Mouse (Mus musculus): ENCODE results near the gene Scarf2. TPM values are rescaled to one million over a fixed set of nuclear protein-coding genes. Genes with fewer than 3 reads are reported as not detected.

The Scarf2 gene
- 8.6 and 8.7 TPM in 2 replicates for total RNA-seq (2021)
- long read RNA-seq, transcript Scarf2-201 (11 exons, 3,308 nt): major isoform, 5 of 14 reads
- long read RNA-seq, partial matches to known transcripts: 1 of 14 reads
- long read RNA-seq, other reads (novel, unspliced or antisense): 8 of 14 reads

DNA sequence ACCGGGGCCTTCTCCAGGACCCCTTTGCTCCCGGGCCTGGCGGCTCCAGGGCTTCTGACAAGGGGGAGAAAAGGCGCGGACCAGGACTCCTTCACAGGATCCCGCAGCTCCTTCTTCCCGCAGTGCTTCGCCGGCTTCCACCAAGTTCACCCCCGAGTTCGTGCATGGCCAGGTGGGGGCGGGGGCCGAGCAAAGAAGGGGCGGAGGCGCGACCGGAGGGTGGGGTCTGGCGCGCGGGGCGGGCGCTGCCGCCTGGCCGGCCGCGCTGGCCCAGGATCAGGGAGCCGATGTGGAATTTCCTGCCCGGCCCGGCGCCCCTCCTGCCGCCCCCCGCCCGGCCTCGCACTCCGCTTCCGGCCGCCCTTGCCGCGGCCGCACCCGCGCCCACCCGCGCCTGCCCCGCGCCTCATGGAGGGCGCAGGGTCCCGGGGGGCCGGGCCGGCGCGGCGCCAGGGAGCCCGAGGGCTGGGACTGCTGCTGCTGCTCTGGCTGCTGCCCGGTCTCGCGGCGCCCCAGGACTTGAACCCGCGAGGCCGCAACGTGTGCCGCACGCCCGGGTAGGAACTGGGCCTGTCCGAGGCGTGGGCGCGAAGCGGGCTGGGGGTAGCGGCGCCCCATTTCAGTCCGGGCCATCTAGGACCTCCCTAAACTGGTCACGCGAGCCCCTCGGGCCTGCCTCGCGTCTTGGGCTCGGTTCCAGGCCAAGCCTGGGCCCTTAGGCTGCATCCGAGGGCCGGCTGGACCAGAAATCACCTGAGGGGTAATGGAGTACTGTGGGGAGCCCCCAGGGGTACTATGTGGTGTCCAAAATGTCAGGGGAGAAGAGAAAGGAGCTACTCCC is at the start of gene Scarf2:
Scarf2 (plus strand) TSS at position 312 of the 841 bp plus-strand sequence.
- DNase-seq: peak; percentile 39

DNA sequence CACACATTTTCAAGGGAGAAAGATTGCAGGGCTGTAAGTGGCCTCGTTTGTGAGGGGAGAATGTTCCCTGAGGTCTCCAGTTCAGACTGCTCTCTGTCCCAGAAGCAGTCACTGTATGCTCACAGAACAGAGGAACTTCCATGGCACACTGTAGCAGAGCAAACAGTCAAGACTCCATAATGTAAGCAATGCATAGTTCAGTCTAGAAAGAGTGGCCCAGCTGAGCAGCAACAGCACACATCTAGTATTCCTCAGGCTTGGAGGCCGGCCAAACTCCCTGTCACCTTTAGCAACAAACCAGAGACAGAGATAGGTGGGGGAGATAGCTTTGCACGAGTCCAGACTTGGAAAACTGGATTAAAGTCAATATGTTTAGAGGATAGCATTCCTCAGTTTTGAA is 44.1 kb upstream of the Scarf2 start:
- DNase-seq: peak; percentile 13

DNA sequence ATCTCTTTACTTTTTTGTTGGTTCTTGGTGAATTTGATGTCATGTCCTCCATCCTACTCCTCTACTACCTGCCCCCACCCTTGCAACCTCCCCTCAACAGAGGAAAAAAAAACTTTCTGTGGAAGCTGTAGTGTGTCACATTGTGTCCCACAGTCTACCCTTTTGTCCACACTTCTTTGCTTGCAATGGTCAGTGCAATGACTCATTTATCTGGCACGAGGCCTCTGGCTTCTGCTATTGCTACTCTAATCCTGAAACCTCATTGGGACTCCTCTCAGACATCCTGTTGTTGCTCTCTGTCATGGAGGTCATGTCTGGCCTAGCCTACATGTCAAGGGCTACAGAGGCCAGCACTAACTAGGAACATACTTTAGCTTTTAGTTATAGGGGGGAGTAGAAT is 43.4 kb upstream of the Scarf2 start:
- DNase-seq: peak; percentile 43

DNA sequence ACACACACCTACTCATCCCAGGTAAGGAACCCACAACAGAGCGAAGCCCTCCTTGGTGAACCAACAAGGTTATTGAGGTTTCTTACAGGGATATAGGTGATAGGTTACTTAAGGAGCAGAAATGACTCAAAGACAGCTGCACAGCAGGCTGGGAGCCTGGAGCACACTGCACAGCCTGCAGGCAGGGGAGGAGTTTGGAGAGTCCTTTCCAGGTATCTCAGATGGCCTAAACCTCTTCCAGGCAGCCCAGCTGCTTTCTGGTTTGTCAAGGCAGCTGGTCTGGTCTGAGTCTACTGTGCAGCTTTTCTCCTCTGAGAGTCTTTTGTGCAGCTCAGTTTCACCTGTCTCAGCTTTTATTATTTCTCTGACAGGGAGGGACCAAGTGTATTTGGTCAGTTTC is 39.3 kb upstream of the Scarf2 start:
- no peak for DNase-seq

DNA sequence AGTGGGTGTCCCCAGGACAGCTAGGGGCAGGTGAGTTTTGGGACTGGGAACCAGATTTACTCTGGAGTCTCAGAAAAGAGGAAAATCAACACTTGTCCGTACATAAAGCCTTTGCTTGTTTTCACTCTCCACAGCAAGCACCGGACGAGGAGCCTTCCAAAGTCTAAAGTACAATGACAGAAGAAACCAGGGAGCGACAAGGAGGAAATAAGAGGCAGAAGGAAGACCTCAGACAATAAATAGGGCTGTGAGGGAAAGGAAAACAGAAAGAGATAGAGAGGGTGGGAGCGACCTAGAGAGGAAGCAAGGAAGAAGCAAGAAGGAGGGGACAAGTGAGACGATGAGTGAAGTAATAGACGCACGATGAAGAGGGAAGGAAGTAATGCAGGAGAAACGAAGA is 38.2 kb upstream of the Scarf2 start:
- DNase-seq: no peak

DNA sequence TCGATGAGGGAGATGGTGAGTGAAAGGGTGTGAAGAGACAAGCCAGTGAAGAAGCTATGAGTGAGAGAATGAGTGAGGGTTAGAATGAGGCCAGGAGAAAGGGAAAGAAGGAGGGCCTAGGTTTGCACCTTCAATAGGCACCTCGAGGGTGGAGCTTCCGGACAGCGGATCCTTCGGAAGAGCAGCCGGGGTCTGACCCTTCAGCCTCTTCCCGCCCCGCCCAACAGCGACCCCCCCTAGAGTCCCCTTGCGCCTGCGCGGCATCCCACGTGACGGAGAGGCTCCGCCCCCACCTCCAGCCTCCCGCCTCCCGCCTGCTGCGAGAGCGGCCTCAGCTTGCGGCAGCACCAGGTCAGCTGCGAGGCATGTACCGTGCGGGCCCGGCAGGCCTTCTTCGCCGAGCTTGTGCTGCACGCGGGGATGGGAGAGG is 37.7 kb upstream of the Scarf2 start, which contains the start of gene Klhl22:
Klhl22 (plus strand) TSS at position 275 of the 430 bp plus-strand sequence.
- peak; percentile 96 for DNase-seq

DNA sequence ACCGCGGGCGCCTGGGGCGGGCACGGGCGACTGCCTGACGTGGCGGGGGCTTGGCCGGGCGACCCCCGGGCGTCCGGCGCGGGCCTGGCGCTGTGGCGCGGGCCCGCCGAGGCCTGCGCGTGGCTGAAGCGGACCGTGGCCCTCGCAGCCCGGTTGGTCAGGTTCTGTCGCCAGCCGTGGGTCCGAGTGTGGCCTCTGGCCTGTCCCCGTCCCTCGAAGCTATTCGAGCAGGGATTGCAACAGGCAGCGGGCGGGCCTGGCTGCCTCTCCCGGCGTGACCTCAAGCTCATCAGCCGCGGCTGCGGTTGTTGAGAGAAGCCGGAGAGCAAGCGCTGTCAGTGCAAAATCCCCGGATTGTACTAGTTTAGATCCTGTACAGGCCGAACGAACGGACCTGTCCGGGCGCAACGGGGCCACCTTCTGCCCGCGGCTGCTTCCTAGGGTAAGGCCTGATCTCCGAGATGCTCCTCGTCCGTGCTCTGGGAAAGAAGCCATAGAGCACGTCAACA is 37.2 kb upstream of the Scarf2 start:
- DNase-seq: peak; percentile 68

DNA sequence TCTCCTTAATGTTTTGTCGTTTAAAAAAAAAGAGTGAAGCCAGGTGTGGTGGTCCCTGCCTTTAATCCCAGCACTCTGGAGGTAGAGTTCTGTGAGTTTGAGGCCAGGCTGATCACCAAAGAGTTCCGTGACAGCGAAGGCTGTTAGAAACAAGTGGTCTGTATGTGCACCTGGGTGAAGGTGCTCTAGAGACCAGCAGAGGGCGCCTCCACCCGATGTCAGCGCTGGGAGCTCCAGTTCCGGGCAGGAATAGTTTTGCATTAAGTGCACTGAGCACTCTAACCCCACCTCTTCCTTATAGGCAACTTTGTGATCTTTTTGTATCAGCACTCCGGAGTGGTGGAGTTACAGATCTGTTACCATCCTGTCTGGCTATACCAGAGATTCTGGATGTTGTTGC is 36.4 kb upstream of the Scarf2 start:
- peak; percentile 49 for DNase-seq

DNA sequence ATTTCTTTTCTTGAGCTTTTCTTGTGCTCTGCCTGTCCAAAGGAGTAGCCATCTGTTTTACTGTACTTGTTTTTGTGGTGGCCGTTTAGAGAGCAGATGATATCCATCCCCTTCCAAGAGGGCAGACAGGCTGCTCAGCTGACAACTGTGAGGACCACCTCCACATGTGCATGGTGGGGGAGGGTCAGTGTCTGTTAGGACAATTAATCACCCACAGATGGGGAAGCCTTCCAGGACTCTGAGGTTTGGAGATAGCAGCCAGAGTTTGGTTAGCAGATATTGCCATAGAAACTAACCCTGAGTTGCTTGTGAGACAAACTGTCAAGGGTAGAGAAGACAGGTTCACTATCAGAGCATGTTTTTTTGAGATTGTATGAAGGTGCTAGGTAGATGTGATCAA is 36.0 kb upstream of the Scarf2 start:
- DNase-seq: no peak

DNA sequence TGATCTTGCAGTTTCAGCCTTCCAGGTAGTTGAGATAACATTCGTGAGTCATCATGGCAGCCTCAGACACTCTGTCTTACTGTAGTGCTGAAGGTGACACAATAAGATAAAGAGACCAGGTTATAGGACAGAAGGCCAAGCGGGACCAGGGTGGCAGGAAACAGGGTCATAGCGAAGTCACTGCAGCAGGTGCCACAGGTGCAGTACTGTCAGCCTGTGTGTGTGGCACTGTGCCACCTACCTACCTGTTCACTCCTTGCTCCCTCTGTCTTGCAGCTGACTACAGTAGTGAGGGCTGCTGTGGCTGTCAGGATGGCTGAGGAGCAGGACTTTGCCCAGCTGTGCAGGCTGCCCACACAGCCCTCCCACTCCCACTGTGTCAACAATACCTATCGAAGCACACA is 33.0 kb upstream of the Scarf2 start:
- DNase-seq: no peak

DNA sequence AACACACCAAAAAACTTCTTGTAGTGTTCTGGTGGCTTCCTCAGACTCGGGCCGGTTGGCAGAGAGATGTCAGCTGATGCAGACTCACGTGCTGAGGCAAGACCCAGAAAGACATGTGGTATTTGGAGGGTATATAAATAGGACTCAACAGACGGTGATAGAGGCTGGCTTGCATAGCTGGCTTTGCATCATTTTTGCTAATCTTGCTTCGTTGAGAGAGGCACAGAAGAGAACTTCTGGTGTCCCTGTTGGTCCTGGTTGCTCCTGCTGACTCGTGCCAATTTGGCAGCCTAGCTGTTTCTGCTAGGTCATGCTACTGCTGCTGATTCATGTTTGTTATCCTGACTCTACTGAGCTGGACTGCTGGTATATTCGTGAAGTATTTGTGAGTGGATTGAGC is 28.2 kb upstream of the Scarf2 start:
- DNase-seq: peak; percentile 37

DNA sequence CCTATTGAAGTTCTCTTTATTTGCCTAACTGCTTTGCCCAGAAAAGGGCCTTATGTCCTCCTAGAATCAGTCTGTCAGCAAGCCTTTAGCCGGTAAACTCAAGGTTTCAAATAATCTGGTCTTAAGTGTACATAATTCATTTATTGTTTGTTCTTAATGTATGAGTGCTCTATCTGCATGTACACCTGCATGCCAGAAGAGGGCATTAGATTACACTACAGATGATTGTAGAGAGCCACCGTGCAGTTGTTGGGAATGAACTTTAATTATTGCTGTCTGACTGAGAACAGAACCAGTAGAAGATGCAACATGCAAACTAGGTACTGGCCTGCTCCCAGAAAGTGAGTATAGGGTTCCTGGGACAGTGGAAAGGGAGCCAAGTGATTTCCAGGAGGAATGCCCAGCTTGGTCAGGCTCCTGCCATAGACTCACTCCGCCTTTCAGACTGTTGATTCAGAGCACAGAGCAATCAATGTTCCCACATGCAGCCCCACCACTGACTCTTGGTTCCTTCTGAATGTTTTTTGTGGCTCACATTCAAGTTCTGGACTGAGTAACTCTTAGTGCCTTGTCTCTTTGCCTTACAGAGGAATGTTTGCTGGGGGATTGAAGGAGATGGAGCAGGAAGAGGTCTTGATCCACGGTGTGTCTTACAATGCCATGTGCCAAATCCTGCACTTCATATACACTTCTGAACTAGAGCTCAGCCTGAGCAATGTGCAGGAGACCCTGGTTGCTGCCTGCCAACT is 25.8 kb upstream of the Scarf2 start:
- no peak for DNase-seq

DNA sequence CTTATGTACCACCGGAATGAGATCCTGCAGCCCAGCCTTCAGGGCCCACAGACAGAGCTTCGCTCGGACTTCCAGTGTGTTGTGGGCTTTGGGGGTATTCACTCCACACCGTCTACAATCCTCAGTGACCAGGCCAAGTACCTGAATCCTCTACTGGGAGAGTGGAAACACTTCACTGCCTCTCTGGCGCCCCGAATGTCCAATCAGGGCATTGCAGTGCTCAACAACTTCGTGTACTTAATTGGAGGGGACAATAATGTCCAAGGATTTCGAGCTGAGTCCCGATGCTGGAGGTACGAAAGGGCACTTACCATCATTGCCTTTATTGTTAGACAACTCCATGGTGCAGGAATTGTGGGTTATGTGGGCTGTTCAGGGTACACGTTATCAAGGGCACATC is 20.3 kb upstream of the Scarf2 start:
- peak; percentile 25 for DNase-seq

DNA sequence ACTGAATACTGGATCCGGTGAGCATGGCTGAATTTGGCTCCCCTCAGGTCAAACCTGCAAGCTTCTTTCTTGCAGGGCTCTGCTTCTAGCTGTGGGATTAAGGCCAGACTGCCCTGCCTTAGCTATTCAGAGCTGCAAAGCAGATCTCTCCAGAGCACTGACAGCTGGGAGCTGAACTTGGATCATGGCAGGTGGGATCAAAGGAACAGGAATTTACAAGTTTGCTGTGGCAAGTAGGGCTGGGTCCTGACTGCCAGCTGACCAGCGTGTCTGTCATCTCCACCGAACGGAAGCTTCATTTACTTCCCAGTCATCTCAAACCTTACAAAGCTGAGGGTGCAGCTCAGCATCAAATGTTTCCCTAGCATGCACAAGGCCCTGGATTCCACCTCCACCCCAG is 18.9 kb upstream of the Scarf2 start:
- no peak for DNase-seq

DNA sequence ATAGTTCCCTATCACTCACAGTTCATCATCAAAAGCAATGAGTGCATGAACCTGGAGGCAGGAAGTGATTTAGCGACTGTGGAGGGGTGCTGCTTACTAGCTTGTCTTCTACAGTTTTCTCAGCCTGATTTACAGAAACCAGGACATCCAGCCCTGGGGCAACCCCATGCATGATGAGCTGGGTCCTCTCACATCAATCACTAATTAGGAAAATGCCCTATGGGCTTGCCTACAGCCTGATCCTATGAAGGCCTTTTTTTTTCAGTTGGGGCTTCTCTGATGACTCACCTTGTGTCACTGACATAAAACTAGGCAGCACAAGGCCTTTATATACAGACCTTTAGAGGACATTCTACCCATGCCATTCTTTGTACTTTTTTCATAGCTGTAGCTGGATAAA is 17.4 kb upstream of the Scarf2 start:
- no peak for DNase-seq

DNA sequence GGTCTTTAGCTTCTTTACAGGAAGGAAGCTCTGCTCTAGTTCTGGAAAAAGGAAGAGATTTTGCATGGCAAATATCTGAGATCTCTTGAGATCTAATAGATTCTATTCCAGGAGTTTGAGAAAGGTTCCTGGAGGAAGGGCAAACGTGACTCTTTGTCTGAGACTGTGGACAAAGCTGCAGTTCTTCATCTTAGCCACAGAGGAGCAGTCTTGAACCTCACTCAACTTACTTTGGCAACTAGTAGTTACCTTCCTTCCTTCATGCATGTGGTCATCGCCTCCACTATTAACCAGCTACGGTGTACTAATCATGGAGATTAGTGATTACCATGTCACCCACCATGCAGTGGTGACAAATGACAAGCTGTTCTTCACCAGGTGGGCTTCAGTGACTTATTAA is 11.7 kb upstream of the Scarf2 start:
- no peak for DNase-seq

DNA sequence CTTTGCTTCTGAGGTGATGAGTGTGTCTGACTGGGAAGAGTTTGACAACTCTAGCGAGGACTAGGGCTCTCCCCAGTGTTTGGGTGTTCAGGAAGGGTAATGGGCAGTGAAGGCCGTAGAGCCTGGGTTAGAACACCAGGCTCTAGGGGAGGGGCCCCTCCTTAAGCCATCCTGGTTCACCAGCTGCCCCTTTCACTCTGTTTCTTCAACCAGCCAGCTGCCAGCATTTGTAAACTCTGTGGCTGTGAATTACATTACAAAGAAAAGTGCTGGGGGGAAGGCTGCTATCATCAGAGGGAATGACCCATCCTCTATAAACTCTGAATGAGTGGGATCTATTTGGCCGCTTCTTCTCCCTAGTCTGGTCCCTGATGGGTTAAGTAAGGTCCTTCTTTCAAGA is 4.4 kb upstream of the Scarf2 start:
- DNase-seq: no peak

DNA sequence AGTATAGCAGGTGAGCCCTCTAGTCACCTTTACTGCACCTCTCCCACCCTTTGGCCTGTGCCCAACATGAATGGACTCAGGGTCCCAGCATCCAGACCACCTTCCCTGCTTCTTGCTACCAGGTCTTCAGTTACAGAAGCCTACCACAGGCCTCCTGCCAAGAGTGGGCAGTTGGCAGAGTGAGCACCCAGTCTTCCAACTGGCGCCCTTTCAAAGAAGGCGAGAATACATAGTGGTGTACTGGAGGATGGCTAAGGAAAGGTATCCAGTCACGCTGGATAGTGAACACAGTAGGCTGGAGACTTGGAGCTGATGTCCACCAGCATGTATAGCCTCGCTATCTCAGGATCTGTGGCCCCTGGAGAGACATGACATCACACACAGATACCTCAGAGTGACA is 3.0 kb upstream of the Scarf2 start:
- DNase-seq: no peak

DNA sequence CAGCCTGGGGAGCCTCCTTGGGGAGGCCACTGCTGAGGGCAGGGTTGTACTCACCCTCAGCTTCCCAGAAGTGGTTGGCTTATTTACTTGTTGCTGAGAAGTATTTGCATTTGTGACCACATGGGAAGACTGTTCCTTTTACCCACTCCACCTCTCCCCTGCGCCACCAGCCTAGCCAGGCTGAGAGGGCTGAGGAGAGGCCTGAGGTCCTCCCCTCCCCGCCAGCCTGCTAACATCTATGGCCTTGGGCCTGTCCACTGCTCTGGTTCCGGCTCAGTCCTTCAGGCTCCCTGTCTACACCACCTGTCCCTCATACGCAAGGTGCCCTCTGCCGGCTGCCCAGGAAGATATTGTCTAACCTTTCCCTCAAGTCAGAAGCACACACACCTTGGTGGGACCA is 1.4 kb upstream of the Scarf2 start:
- no peak for DNase-seq

DNA sequence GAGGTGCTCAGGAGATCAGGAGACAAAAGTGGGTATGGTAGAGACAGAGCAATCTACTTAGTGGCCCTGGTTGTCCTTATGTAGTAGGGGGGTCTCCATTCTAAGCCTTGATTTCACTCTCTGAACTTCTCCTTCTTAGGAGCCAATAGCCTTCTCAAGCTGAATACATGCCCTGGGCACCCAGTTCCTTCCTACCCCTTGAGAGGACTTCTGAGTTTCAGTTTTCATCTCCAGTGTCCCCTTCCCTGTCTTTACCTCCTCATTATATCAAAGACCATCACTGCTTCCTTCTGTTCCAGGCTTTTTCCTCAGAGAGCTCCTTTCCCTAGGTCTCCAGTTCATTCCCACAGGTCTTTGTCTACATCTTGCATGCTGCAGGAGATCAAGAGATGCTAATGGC is 563 bp upstream of the Scarf2 start:
- DNase-seq: no peak

DNA sequence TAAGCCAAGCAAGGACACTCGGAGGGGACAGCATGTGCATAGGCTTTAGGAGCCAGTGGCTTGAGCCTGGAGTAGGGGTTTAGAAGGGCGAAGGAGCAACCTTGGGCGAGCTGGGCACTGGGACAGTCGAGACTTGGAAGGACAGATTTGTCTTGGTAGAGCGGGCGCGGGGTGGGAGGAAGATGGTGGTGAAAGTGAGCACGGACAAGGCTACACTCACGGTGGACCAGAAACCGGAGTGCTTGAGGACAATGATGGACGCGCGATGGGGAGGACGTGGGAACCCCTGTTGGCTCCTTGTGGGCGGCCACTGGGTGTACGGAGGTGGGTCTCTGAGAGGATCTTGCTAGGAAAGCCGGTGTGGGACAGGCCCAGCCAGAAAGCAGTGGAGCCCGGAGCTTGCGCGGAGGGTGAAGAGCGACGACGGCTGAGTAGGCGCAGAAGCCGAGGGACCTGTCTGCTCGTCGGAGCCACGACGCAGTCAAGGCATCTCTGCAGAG is 780 bp downstream of the Scarf2 start:
- DNase-seq: no peak

DNA sequence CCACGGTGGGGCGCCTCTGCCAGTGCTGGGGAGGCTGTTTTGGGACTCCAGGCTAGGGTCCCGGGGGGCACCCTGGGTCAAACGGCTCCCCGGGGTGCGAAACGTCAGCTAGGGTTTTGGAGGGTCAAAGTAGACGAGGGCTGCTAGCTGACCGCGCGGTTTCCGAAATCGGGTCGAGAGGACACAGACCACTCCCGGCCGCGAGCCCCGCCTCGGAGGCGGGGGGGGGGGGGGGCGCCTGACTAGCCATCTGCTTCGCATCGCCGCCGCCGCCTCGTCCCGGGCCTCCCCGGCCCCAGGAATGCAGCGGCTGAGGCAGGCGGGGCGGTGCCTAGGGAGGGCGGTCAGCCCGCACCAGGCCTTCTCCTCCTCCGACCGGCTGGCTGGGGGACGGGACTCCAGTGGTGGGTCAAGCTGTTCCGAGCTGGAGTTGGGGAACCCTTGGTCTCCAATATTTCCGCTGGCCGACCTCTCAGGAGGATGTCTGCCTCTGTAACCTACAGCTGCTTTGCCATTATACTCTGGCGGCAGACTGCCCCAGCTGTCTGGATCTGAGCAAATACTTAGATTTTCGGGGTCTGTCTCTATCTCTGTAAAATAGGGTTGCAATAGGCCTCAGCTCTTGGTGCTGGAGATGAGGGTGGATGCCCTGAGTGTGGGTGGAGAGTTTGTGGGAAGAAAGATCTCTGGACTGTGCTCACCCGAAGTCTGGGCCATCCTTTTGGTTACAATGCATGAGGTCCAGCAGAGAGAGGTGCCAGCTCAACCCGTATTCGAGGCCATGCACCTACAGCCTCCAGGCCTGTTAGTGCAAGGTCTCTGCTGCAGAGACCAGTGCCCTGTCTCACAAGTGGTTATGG is 1.5 kb downstream of the Scarf2 start:
- peak; percentile 29 for DNase-seq

All from adrenal gland, postnatal 25 days (tissue).